Mouse (Mus musculus) ES-E14 (cell line): Measurements from ENCODE around the gene Mgme1.

Experiments
- CHD2 ChIP-seq: IDR thresholded peaks from 2 replicates; pipeline ENCODE4 v1.6.1; 2014; ENCODE audit warnings: mild to moderate bottlenecking, low read depth, low read length, inconsistent platforms
- HCFC1 ChIP-seq: IDR thresholded peaks from 2 replicates; pipeline ENCODE4 v1.6.1; 2012; ENCODE audit warnings: low read length, inconsistent platforms, borderline replicate concordance; ENCODE audit not compliant: insufficient read depth

DNA sequence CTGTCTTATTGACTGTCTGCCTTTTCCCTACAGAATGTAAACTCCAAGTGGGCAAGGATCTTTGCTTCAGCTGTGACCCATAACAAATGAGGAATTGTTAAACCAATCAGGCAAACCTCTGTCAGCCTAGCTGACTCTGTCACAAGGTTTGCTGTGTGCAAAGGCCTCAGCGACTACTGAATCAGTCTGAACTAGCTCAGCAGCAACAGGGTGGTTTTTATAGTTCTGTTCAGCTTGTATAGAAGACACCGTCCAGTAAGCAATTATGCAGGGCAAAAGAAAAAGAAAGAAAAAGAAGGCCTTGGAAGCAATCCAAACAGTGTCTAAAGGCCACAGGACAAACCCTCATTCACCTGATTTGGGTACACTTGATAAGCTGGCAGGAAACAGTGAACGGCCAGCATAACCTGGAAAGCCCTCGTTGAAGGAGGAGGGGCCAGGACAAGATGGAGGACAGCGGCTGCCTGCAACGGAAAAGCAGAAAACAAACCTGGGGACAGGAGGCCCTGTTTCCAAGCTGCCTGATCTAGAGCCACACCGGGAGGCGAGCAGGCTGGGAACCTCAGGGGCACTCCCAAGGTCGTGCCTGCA lies 24.8 kb downstream of the Mgme1 start:
- TF ChIP-seq CHD2 (no peak), HCFC1 (no peak)
